Mouse (Mus musculus): ENCODE measurements around the gene Frmd4a. TPM values are rescaled to one million over a fixed set of nuclear protein-coding genes. Genes with fewer than 3 reads are reported as not detected.

Gene Frmd4a
- total and polyA plus RNA-seq, 3 experiments = 32.6 to 55.7 (median 43.6) TPM

DNA sequence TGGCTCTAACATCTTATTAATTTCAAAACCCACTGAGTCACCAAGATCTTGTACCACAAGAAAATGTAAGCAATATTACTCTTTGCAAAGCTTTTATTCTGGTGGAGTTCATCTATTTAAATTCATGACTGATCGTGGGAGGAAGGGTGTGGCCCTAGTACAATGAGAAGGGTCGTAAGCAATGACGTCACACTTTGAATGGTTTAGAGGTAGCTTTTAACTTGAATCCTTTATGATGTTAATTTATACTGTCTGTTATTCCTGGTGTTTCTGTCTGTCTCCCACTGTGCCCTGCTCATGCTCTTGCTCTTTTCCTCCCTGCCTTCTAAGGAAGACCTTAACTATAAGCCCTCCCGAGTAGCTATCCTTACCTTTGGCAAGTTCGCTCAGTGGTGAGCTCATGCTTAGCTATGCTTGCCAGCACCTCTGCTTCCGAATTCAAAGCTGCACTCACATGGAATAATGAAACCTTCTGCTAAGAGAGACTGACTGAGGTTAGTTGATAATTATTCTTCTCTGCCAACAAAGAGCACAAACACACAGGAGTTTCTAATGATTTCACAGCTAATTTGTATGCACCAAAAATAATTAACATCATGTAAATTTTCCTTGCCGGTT, 95.9 kb downstream of the Frmd4a start:
- Histone ChIP-seq H3K27me3 (ENCODE audit: insufficient read depth, low read length) (no peaks in the 10 kb centered on the region), H3K4me1 (ENCODE audit: insufficient read depth, low read depth, low read length) (no peaks in the 10 kb centered on the region), H3K36me3 (replicated peaks) (no peaks in the 10 kb centered on the region), H3K4me3 (ENCODE audit: low read depth, low read length) (no peak overlapping the region), H3K9me3 (replicated peaks) (no peaks in the 10 kb centered on the region)
- ATAC-seq (ENCODE audit: extremely low read depth, insufficient number of reproducible peaks, low FRiP score, poor library complexity, severe bottlenecking) (no peak), DNase-seq (ENCODE audit: low spot score) (no peak)
- TF ChIP-seq GATA2 (IDR thresholded peaks at IDR 0.05; ENCODE audit: borderline replicate concordance, low read depth, low read length) (no peak), CTCF (IDR thresholded peaks at IDR 0.05; ENCODE audit: low read depth, low read length) (no peak), GATA1 (IDR thresholded peaks at IDR 0.05; ENCODE audit: borderline replicate concordance, low read length) (no peak), TAL1 (conservative IDR thresholded peaks at IDR 0.05; ENCODE audit: low read depth, low read length) (no peak), POLR2AphosphoS5 (IDR thresholded peaks at IDR 0.05; ENCODE audit: insufficient replicate concordance, low read depth, low read length) (no peak)

DNA sequence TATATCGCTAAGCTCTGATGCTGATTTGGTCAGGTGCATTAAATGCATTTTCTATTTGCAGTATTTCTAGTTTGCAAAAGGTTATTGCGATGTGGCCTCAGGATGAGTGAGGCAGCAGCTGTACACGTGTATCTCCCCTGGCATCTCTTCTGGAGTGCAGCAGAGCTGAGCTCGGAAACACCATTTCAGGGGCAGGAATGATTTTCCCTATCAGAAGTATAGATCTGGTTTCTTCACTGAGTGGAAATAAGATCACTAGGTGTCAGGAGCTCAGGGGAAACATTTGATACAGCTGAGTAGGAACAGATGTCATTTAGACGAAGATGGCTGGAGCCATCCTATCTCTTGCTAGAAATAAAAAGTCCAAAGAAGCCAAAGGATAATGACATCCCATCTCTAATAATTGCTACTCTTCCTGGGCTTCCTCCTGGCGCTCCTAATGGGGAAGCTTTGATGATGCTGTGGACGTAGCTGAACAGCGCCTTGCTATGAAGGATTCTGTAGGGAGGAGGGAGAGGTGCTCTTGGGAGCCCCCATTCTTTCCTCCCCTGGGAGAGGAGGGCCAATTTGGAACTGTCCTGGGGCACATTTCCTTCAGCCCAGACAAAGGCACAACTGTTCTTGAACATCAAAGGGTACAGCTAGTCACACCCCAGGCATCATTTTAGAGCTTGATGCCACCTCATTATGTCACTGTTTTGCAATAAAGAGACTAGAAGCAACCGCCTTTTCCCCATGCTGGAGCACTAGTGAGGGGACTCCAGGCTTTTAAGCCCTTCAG, 102.4 kb downstream of the Frmd4a start:
- TF ChIP-seq GATA2 (IDR thresholded peaks at IDR 0.05; ENCODE audit: borderline replicate concordance, low read depth, low read length) (no peak), POLR2AphosphoS5 (IDR thresholded peaks at IDR 0.05; ENCODE audit: insufficient replicate concordance, low read depth, low read length) (no peak), TAL1 (conservative IDR thresholded peaks at IDR 0.05; ENCODE audit: low read depth, low read length) (no peak), GATA1 (IDR thresholded peaks at IDR 0.05; ENCODE audit: borderline replicate concordance, low read length) (no peak), CTCF (IDR thresholded peaks at IDR 0.05; ENCODE audit: low read depth, low read length) (no peak)
- Histone ChIP-seq H3K9me3 (replicated peaks) (no peaks in the 10 kb centered on the region), H3K4me1 (ENCODE audit: insufficient read depth, low read depth, low read length) (no peaks in the 10 kb centered on the region), H3K4me3 (ENCODE audit: low read depth, low read length) (no peak overlapping the region), H3K27me3 (ENCODE audit: insufficient read depth, low read length) (no peaks in the 10 kb centered on the region), H3K36me3 (replicated peaks) (no peaks in the 10 kb centered on the region)
- ATAC-seq (ENCODE audit: extremely low read depth, insufficient number of reproducible peaks, low FRiP score, poor library complexity, severe bottlenecking) = no peak
- DNase-seq (ENCODE audit: low spot score) = no peak

- DNase-seq (ENCODE audit: low spot score) = no peak
- Histone ChIP-seq H3K36me3 (replicated peaks) (no peaks in the 10 kb centered on the region), H3K9me3 (replicated peaks) (no peaks in the 10 kb centered on the region), H3K4me3 (ENCODE audit: low read depth, low read length) (no peak overlapping the region), H3K4me1 (ENCODE audit: insufficient read depth, low read depth, low read length) (no peaks in the 10 kb centered on the region), H3K27me3 (ENCODE audit: insufficient read depth, low read length) (no peaks in the 10 kb centered on the region)
- no peak for ATAC-seq (ENCODE audit: extremely low read depth, insufficient number of reproducible peaks, low FRiP score, poor library complexity, severe bottlenecking)
- TF ChIP-seq CTCF (IDR thresholded peaks at IDR 0.05; ENCODE audit: low read depth, low read length) = no peak
- TF ChIP-seq TAL1 (conservative IDR thresholded peaks at IDR 0.05; ENCODE audit: low read depth, low read length) = no peak
- no peak for TF ChIP-seq GATA2 (IDR thresholded peaks at IDR 0.05; ENCODE audit: borderline replicate concordance, low read depth, low read length)
- TF ChIP-seq GATA1 (IDR thresholded peaks at IDR 0.05; ENCODE audit: borderline replicate concordance, low read length) = no peak
- no peak for TF ChIP-seq POLR2AphosphoS5 (IDR thresholded peaks at IDR 0.05; ENCODE audit: insufficient replicate concordance, low read depth, low read length)
Observed at GRCm38 (mm10) chr2:4131216-4131615, 113.7 kb downstream of the Frmd4a start.

DNA sequence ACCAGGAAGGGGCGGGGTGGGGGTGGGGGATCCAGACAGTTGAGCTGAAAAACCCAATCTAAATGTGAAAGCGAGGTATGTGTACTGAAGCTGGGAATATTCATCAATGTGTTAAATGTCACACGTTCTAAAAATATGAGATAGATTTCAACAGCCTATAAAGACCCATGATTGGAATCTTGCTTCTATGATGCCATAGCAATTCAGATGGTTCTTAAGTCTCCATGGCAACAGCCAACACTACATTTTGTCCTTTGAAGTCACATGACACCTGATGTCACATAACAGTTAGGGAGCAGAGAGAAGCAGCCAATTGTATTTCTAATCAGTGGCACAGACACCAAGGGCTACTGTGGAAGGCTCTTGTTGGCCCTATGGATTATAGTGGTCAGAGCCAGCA, 120.0 kb downstream of the Frmd4a start:
- no peak overlapping the region for H3K4me3 ChIP-seq (ENCODE audit: low read depth, low read length)
- TF ChIP-seq GATA1 (IDR thresholded peaks at IDR 0.05; ENCODE audit: borderline replicate concordance, low read length) (no peak), GATA2 (IDR thresholded peaks at IDR 0.05; ENCODE audit: borderline replicate concordance, low read depth, low read length) (no peak), TAL1 (conservative IDR thresholded peaks at IDR 0.05; ENCODE audit: low read depth, low read length) (no peak), CTCF (IDR thresholded peaks at IDR 0.05; ENCODE audit: low read depth, low read length) (no peak), POLR2AphosphoS5 (IDR thresholded peaks at IDR 0.05; ENCODE audit: insufficient replicate concordance, low read depth, low read length) (no peak)

GRCm38 (mm10) chr2:4142221-4142950, 124.9 kb downstream of the Frmd4a start:
- no peak for ATAC-seq (ENCODE audit: extremely low read depth, insufficient number of reproducible peaks, low FRiP score, poor library complexity, severe bottlenecking)
- Histone ChIP-seq H3K9me3 (replicated peaks) (no peaks in the 10 kb centered on the region), H3K27me3 (ENCODE audit: insufficient read depth, low read length) (no peaks in the 10 kb centered on the region; the same call in 1 of the 2 replicates), H3K36me3 (replicated peaks) (no peaks in the 10 kb centered on the region), H3K4me3 (ENCODE audit: low read depth, low read length) (no peak overlapping the region), H3K4me1 (ENCODE audit: insufficient read depth, low read depth, low read length) (no peaks in the 10 kb centered on the region)
- TF ChIP-seq TAL1 (conservative IDR thresholded peaks at IDR 0.05; ENCODE audit: low read depth, low read length) (no peak), CTCF (IDR thresholded peaks at IDR 0.05; ENCODE audit: low read depth, low read length) (no peak), GATA2 (IDR thresholded peaks at IDR 0.05; ENCODE audit: borderline replicate concordance, low read depth, low read length) (no peak), POLR2AphosphoS5 (IDR thresholded peaks at IDR 0.05; ENCODE audit: insufficient replicate concordance, low read depth, low read length) (no peak), GATA1 (IDR thresholded peaks at IDR 0.05; ENCODE audit: borderline replicate concordance, low read length) (no peak)
- no peak for DNase-seq (ENCODE audit: low spot score)

More for the DNA sequence above, 120.0 kb downstream of the Frmd4a start:
- no peaks in the 10 kb centered on the region for H3K9me3 ChIP-seq (replicated peaks)
- DNase-seq (ENCODE audit: low spot score) = no peak
- no peak for ATAC-seq (ENCODE audit: extremely low read depth, insufficient number of reproducible peaks, low FRiP score, poor library complexity, severe bottlenecking)
- no peaks in the 10 kb centered on the region for H3K36me3 ChIP-seq (replicated peaks)
- no peaks in the 10 kb centered on the region for H3K27me3 ChIP-seq (ENCODE audit: insufficient read depth, low read length)
- no peaks in the 10 kb centered on the region for H3K4me1 ChIP-seq (ENCODE audit: insufficient read depth, low read depth, low read length)

DNA sequence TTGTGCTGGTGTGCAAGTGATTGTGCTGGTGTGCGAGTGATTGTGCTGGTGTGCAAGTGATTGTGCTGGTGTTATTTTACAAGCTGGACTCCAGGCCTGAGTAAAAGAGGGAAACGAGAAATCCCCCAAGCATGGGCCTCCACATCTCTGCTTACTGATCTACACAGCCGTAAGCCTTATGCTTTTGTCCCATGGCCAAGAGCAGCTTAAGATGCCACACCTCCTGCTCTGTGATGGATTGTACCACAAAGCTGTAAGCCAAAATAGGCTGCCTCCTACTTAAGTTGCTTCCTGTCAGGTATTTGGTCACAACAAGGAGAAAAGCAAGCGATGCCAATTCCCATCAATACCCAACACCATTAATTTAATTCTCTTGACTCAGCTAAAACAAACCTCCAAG, 126.9 kb downstream of the Frmd4a start:
- Histone ChIP-seq H3K9me3 (replicated peaks) (no peaks in the 10 kb centered on the region), H3K36me3 (replicated peaks) (no peaks in the 10 kb centered on the region), H3K4me3 (ENCODE audit: low read depth, low read length) (no peak overlapping the region), H3K4me1 (ENCODE audit: insufficient read depth, low read depth, low read length) (no peaks in the 10 kb centered on the region), H3K27me3 (ENCODE audit: insufficient read depth, low read length) (no peaks in the 10 kb centered on the region; the same call in 1 of the 2 replicates)
- TF ChIP-seq POLR2AphosphoS5 (IDR thresholded peaks at IDR 0.05; ENCODE audit: insufficient replicate concordance, low read depth, low read length) = no peak
- no peak for TF ChIP-seq CTCF (IDR thresholded peaks at IDR 0.05; ENCODE audit: low read depth, low read length)
- no peak for DNase-seq (ENCODE audit: low spot score)
- ATAC-seq (ENCODE audit: extremely low read depth, insufficient number of reproducible peaks, low FRiP score, poor library complexity, severe bottlenecking) = no peak

Data from G1E (cell line).